Mouse (Mus musculus): ENCODE measurements around the gene Arhgef28. TPM values are rescaled to one million over a fixed set of nuclear protein-coding genes. Genes with fewer than 3 reads are reported as not detected.

Gene Arhgef28
- polyA plus RNA-seq, 1 experiment from 2014 or later = 0.40 TPM

- WGBS (ENCODE audit: insufficient replicate concordance) = 74% methylated on average over 6 of the region's 6 CpGs
These were observed 217.4 kb downstream of the Arhgef28 start for GRCm38 (mm10) chr13:97988796-97989195.

DNA sequence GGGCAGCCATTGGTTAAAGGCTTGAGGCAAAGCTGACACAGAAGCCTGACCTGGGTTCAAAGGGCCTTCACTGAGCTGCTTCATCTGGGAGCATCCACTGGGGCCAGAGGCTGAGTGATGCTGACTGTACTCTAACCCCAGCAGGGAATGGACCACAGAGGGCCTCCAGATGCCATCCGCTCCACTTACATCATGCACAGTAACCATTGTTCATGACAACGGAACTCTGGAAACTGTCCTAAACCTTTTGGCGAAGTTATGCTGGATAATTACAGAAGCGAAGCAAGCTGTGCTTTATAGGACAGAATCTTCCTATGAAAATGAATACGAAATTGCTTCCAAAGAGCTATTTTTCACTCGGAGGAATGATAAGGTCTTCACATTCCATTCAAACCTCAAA is 219.5 kb downstream of the Arhgef28 start:
- H3K9ac ChIP-seq = no peak overlapping the region
- H3K9me3 ChIP-seq (replicated peaks) = no peaks in the 10 kb centered on the region
- no peak for ATAC-seq (ENCODE audit: low read depth)
- no peaks in the 10 kb centered on the region for H3K4me1 ChIP-seq (replicated peaks)
- WGBS (ENCODE audit: insufficient replicate concordance) = 70% methylated on average over 6 of the region's 6 CpGs
- H3K27ac ChIP-seq = no peak overlapping the region
- H3K36me3 ChIP-seq = no peaks in the 10 kb centered on the region
- H3K4me3 ChIP-seq (replicated peaks) = no peak overlapping the region
- H3K4me2 ChIP-seq = no peak overlapping the region
- no peaks in the 10 kb centered on the region for H3K27me3 ChIP-seq
- no peak for DNase-seq

More at GRCm38 (mm10) chr13:97988796-97989195, 217.4 kb downstream of the Arhgef28 start:
- Histone ChIP-seq H3K36me3 (no peaks in the 10 kb centered on the region), H3K4me2 (no peak overlapping the region), H3K27me3 (no peaks in the 10 kb centered on the region), H3K9ac (no peak overlapping the region), H3K9me3 (replicated peaks) (no peaks in the 10 kb centered on the region), H3K4me3 (replicated peaks) (no peak overlapping the region), H3K27ac (no peak overlapping the region), H3K4me1 (replicated peaks) (no peaks in the 10 kb centered on the region)
- DNase-seq = no peak
- ATAC-seq (ENCODE audit: low read depth) = no peak

GRCm38 (mm10) chr13:97977104-97977503 is 229.1 kb downstream of the Arhgef28 start:
- Histone ChIP-seq H3K9me3 (replicated peaks) (no peaks in the 10 kb centered on the region), H3K4me1 (replicated peaks) (no peaks in the 10 kb centered on the region), H3K27me3 (no peaks in the 10 kb centered on the region), H3K4me3 (replicated peaks) (no peak overlapping the region), H3K27ac (no peak overlapping the region), H3K4me2 (no peak overlapping the region), H3K9ac (no peak overlapping the region), H3K36me3 (no peaks in the 10 kb centered on the region)
- 55% methylated on average over 9 of the region's 9 CpGs for WGBS (ENCODE audit: insufficient replicate concordance)
- ATAC-seq (ENCODE audit: low read depth) (no peak), DNase-seq (no peak)

DNA sequence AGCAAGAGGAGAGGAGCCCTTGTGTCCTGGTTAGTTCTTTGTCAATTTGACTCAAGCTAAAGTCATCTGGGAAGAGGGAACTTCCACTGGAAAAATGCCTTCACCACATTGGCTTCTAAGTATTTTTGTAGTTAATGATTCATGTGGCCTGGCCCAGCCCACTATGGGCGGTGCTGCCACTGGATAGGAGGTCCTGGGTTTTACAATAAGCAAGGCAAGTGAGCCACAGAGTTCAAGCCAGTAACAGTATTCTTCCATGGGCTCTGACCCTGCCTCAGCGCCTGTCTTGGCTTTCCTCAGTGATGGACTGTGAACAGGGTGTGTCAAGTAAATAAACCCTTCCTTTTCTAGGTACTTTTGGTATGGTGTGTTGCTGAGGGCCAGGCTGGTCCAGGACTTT is 229.6 kb downstream of the Arhgef28 start:
- Histone ChIP-seq H3K27ac (no peak overlapping the region), H3K9ac (no peak overlapping the region), H3K4me1 (replicated peaks) (no peaks in the 10 kb centered on the region), H3K36me3 (no peaks in the 10 kb centered on the region), H3K4me2 (no peak overlapping the region), H3K9me3 (replicated peaks) (no peaks in the 10 kb centered on the region), H3K4me3 (replicated peaks) (no peak overlapping the region), H3K27me3 (no peaks in the 10 kb centered on the region)
- no peak for DNase-seq
- no peak for ATAC-seq (ENCODE audit: low read depth)
- WGBS (ENCODE audit: insufficient replicate concordance) = 66% methylated on average over 2 of the region's 2 CpGs

DNA sequence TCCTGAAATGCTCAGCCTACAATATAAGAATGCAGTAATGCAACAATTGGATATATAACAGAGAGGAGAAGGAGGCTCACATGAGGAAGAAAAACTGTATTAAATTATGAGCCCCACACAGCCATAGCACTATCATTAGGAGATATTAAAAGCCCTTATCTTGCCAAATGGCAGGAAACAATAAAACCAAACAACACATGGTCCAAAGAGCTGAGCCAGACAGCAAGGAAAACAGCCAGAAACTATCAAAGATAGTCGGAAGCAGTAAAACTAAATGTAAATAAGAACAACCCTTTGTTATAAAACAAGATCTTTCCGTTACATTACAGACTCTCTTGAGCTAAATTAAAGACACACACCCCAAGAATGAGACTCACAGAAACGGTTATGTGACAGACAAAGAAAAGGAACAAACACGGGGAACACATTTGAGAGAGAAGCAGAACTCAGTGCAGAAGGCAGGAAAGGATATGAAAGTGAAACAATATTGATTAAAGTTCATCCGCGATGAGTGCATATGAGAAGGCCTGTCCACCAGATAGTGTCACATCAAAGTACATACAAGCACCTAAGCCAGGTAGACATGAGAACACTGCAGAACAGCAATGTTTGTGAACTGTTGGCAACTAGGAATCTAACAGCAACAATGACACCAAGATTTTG is 231.6 kb downstream of the Arhgef28 start:
- H3K4me2 ChIP-seq = no peak overlapping the region
- no peaks in the 10 kb centered on the region for H3K4me1 ChIP-seq (replicated peaks)
- DNase-seq (no peak), ATAC-seq (ENCODE audit: low read depth) (no peak)
- no peaks in the 10 kb centered on the region for H3K9me3 ChIP-seq (replicated peaks)
- no peaks in the 10 kb centered on the region for H3K36me3 ChIP-seq
- H3K9ac ChIP-seq = no peak overlapping the region
- 55% methylated on average over 6 of the region's 6 CpGs for WGBS (ENCODE audit: insufficient replicate concordance)
- H3K27me3 ChIP-seq = no peaks in the 10 kb centered on the region
- H3K27ac ChIP-seq = no peak overlapping the region
- no peak overlapping the region for H3K4me3 ChIP-seq (replicated peaks)

- WGBS (ENCODE audit: insufficient replicate concordance) = 54% methylated on average over 4 of the region's 4 CpGs
- ATAC-seq (ENCODE audit: low read depth) (no peak), DNase-seq (no peak)
- no peak overlapping the region for H3K27ac ChIP-seq
- no peaks in the 10 kb centered on the region for H3K9me3 ChIP-seq (replicated peaks)
- no peak overlapping the region for H3K4me3 ChIP-seq (replicated peaks)
- no peaks in the 10 kb centered on the region for H3K36me3 ChIP-seq
- H3K4me1 ChIP-seq (replicated peaks) = no peaks in the 10 kb centered on the region
- no peak overlapping the region for H3K4me2 ChIP-seq
- no peak overlapping the region for H3K9ac ChIP-seq
- H3K27me3 ChIP-seq = no peaks in the 10 kb centered on the region
These were observed 232.3 kb downstream of the Arhgef28 start for GRCm38 (mm10) chr13:97973915-97974314.

DNA sequence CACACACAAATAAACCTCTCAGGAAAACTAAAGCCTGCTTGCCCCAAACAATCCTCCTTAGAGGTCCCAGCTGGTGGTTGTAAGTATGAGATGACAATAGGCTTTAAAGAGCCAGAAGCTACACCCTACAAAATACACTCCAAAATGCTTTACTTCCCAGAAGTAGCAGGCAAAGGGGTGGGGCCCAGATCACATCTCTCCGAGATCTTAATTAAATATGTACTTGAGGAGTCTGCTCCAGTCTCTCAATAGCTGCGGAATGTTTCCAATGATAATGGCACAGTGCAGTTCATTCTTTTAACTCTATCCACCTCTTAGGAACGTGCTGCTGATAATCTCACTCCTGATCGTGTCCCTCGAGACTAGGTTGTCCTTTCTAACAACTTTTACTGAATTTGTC is 240.2 kb downstream of the Arhgef28 start:
- Histone ChIP-seq H3K4me1 (replicated peaks) (no peaks in the 10 kb centered on the region), H3K4me2 (no peak overlapping the region), H3K4me3 (replicated peaks) (no peak overlapping the region), H3K27ac (no peak overlapping the region), H3K27me3 (no peaks in the 10 kb centered on the region), H3K36me3 (no peaks in the 10 kb centered on the region), H3K9me3 (replicated peaks) (no peaks in the 10 kb centered on the region), H3K9ac (no peak overlapping the region)
- WGBS (ENCODE audit: insufficient replicate concordance) = 58% methylated on average over 5 of the region's 5 CpGs
- ATAC-seq (ENCODE audit: low read depth) = no peak
- DNase-seq = no peak

GRCm38 (mm10) chr13:97964892-97965424 is 241.3 kb downstream of the Arhgef28 start:
- Histone ChIP-seq H3K4me1 (replicated peaks) (no peaks in the 10 kb centered on the region), H3K4me2 (no peak overlapping the region), H3K4me3 (replicated peaks) (no peak overlapping the region), H3K27ac (no peak overlapping the region), H3K9me3 (replicated peaks) (no peaks in the 10 kb centered on the region), H3K36me3 (no peaks in the 10 kb centered on the region), H3K27me3 (no peaks in the 10 kb centered on the region), H3K9ac (no peak overlapping the region)
- 64% methylated on average over 9 of the region's 9 CpGs for WGBS (ENCODE audit: insufficient replicate concordance)
- DNase-seq (no peak), ATAC-seq (ENCODE audit: low read depth) (no peak)

DNA sequence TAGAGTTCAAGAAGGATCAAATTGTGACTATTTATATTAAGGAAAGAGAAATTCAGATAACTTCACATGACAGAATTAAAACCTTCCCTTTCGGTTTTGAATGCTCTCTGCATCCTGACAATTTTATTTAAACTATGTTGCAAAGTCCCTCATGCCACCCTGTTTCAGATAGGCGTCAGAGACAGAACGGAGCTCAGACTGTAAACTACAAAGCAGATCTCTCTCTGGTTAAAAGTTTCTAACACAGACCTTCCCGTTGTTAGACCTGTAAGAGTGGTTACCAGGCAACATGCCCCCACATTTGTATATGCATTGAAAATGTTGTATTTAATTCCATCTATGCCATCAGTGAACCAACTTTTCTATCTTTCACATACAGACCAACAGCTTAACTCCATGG is 246.1 kb downstream of the Arhgef28 start:
- Histone ChIP-seq H3K36me3 (no peaks in the 10 kb centered on the region), H3K4me1 (replicated peaks) (no peaks in the 10 kb centered on the region), H3K4me3 (replicated peaks) (no peak overlapping the region), H3K9ac (no peak overlapping the region), H3K27me3 (no peaks in the 10 kb centered on the region), H3K4me2 (no peak overlapping the region), H3K9me3 (replicated peaks) (no peaks in the 10 kb centered on the region), H3K27ac (no peak overlapping the region)
- DNase-seq (no peak), ATAC-seq (ENCODE audit: low read depth) (no peak)
- 46% methylated on average over 4 of the region's 4 CpGs for WGBS (ENCODE audit: insufficient replicate concordance)

DNA sequence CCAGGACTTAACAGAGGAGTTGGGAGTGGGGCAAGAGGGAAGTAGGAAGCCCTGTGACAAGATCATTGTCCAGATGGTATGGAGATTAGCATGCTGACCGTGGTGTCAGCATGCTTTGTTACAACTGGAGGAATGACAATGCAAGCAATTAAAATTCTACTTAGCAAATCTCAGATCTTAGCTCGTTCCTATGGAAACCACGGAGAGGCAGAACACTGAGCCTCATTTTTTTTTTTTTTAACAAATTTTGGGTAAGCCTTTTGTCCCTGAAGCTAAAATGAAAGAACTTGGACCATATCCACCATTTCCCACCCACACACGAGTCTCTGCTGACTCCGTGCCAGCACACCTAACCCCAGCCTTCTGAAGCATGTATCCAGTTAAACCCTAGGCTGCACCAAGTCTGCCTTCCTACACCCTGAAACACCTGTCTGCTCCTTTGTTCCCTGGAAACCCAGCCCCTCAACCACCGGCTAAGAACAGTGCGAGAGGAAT is 246.8 kb downstream of the Arhgef28 start:
- no peaks in the 10 kb centered on the region for H3K27me3 ChIP-seq
- no peaks in the 10 kb centered on the region for H3K4me1 ChIP-seq (replicated peaks)
- ATAC-seq (ENCODE audit: low read depth) = no peak
- H3K4me3 ChIP-seq (replicated peaks) = no peak overlapping the region
- 37% methylated on average over 7 of the region's 7 CpGs for WGBS (ENCODE audit: insufficient replicate concordance)
- no peak overlapping the region for H3K9ac ChIP-seq
- H3K36me3 ChIP-seq = no peaks in the 10 kb centered on the region
- H3K9me3 ChIP-seq (replicated peaks) = no peaks in the 10 kb centered on the region
- no peak for DNase-seq
- H3K27ac ChIP-seq = no peak overlapping the region
- no peak overlapping the region for H3K4me2 ChIP-seq

- 48% methylated on average over 9 of the region's 9 CpGs for WGBS (ENCODE audit: insufficient replicate concordance)
- no peaks in the 10 kb centered on the region for H3K27me3 ChIP-seq
These were observed 250.5 kb downstream of the Arhgef28 start for GRCm38 (mm10) chr13:97955759-97956158.

GRCm38 (mm10) chr13:97954956-97955496 is 251.2 kb downstream of the Arhgef28 start:
- WGBS (ENCODE audit: insufficient replicate concordance) = 39% methylated on average over 7 of the region's 7 CpGs
- Histone ChIP-seq H3K27me3 (no peaks in the 10 kb centered on the region), H3K4me2 (no peak overlapping the region), H3K9ac (no peak overlapping the region), H3K9me3 (replicated peaks) (no peaks in the 10 kb centered on the region), H3K36me3 (no peaks in the 10 kb centered on the region), H3K4me1 (replicated peaks) (no peaks in the 10 kb centered on the region), H3K4me3 (replicated peaks) (no peak overlapping the region), H3K27ac (no peak overlapping the region)
- ATAC-seq (ENCODE audit: low read depth) (no peak), DNase-seq (no peak)

More at GRCm38 (mm10) chr13:97955759-97956158, 250.5 kb downstream of the Arhgef28 start:
- no peak overlapping the region for H3K9ac ChIP-seq
- ATAC-seq (ENCODE audit: low read depth) (no peak), DNase-seq (no peak)
- no peaks in the 10 kb centered on the region for H3K9me3 ChIP-seq (replicated peaks)
- H3K4me1 ChIP-seq (replicated peaks) = no peaks in the 10 kb centered on the region
- H3K27ac ChIP-seq = no peak overlapping the region
- H3K4me2 ChIP-seq = no peak overlapping the region
- H3K4me3 ChIP-seq (replicated peaks) = no peak overlapping the region
- H3K36me3 ChIP-seq = no peaks in the 10 kb centered on the region

All from liver, embryonic 13.5 days (tissue).